ENCODE assay signal across 10 mouse cellular contexts in the genomic region with DNA sequence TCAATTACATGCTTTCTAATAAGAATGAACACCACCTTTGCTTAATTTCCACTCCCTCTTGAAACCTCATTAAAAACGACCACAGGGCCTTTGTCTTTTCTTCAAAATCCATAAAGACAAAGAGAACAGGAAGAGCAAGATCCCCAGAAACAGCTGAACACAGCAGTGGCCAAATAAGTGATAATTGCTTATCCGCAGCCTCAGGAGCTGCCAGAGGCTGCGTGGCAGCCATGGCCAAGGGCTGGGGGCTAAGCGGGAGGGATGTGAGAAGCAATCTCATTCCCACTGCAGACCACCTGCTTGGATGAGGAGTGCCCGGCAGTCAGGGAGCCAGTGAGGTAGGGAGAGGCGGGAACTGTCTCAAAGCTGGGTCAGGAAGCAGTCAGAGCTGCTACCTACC.
DNase-seq lines count a peak whose midpoint lies in the region; ATAC-seq lines count a peak whose summit lies in the region.
"Had no signal": no experiment of that assay in that cellular context is flagged by ENCODE, and none has a peak within 500 bp of the region (broad histone marks: within the 10 kb centered on the region; RNA-seq: fewer than 3 reads in every experiment).

No protein-coding gene starts in this region.

- H3K9ac ChIP-seq in heart, embryonic 14.5 days (ENCODE audit: low read length) = peak overlapping the region; percentile 22; the same call in 1 of the 2 replicates
- H3K9ac ChIP-seq in forebrain, embryonic 12.5 days = no peak overlapping the region
- H3K9ac ChIP-seq in midbrain, embryonic 12.5 days (replicated peaks) = no peak overlapping the region
- H3K9ac ChIP-seq: embryonic facial prominence, embryonic 15.5 days had no signal

- no peaks in the 10 kb centered on the region for H3K36me3 ChIP-seq in heart, embryonic 14.5 days (ENCODE audit: control insufficient read depth, insufficient read depth, low read length)
- peaks cover 22% of the 10 kb centered on the region; the same call in 1 of the 2 replicates for H3K36me3 ChIP-seq in forebrain, embryonic 12.5 days (replicated peaks)
- H3K36me3 ChIP-seq in midbrain, embryonic 12.5 days = no peaks in the 10 kb centered on the region
- H3K36me3 ChIP-seq: embryonic facial prominence, embryonic 15.5 days had no signal

- peaks cover 5% of the 10 kb centered on the region for H3K9me3 ChIP-seq in heart, embryonic 14.5 days (ENCODE audit: control insufficient read depth, low read length)
- peaks cover 12% of the 10 kb centered on the region for H3K9me3 ChIP-seq in forebrain, embryonic 12.5 days
- peaks cover 5% of the 10 kb centered on the region; the same call in 1 of the 2 replicates for H3K9me3 ChIP-seq in midbrain, embryonic 12.5 days

- no peak overlapping the region for H3K4me3 ChIP-seq in heart, embryonic 14.5 days (ENCODE audit: control insufficient read depth in 1 of 2, insufficient read depth in 1 of 2, low read depth in 1 of 2, low read length in 2 of 2)
- H3K4me3 ChIP-seq in forebrain, embryonic 12.5 days (replicated peaks) = no peak overlapping the region
- H3K4me3 ChIP-seq in midbrain, embryonic 12.5 days = no peak overlapping the region
- H3K4me3 ChIP-seq: embryonic facial prominence, embryonic 15.5 days had no signal

- WGBS in heart, embryonic 14.5 days = 23% methylated on average over 6 of the region's 6 CpGs
- 14% methylated on average over 6 of the region's 6 CpGs for WGBS in forebrain, embryonic 12.5 days
- WGBS in midbrain, embryonic 12.5 days = 25% methylated on average over 6 of the region's 6 CpGs

- H3K4me1 ChIP-seq in heart, embryonic 14.5 days (ENCODE audit: control insufficient read depth in 2 of 2, insufficient read depth in 2 of 2, low read length in 2 of 2) = peaks cover 12 to 14% of the 10 kb centered on the region in 2 experiments
- peaks cover 13% of the 10 kb centered on the region; the same call in 1 of the 2 replicates for H3K4me1 ChIP-seq in forebrain, embryonic 12.5 days
- peaks cover 8% of the 10 kb centered on the region for H3K4me1 ChIP-seq in midbrain, embryonic 12.5 days

- no peak for DNase-seq in heart, postnatal 14 days
- peak; percentile 47 for DNase-seq in R1 (ENCODE audit: low read depth, low spot score)
- no peak for DNase-seq in lung, postnatal 25 days (ENCODE audit: low spot score)
- DNase-seq in thymus, postnatal 4 days = no peak
- DNase-seq in lung, adult 18-20 months = no peak

- H3K27ac ChIP-seq in heart, embryonic 14.5 days (replicated peaks in 1 of 2; ENCODE audit: control insufficient read depth in 1 of 2, insufficient read depth in 1 of 2, low read depth in 2 of 2, low read length in 2 of 2) = no peak overlapping the region; a peak in 1 of 4 replicates
- peak overlapping the region; percentile 50; the same call in 1 of the 2 replicates for H3K27ac ChIP-seq in forebrain, embryonic 12.5 days
- H3K27ac ChIP-seq in midbrain, embryonic 12.5 days (replicated peaks) = peak overlapping the region; percentile 58; the same call in 1 of the 2 replicates
- H3K27ac ChIP-seq: embryonic facial prominence, embryonic 15.5 days had no signal

- ATAC-seq in heart, embryonic 14.5 days (ENCODE audit: insufficient number of reproducible peaks, insufficient read depth, low FRiP score, low read depth) = no peak
- peak; percentile 79 for ATAC-seq in forebrain, embryonic 12.5 days (ENCODE audit: low FRiP score)
- ATAC-seq in midbrain, embryonic 12.5 days (ENCODE audit: low FRiP score, low read depth) = peak; percentile 58

- H3K4me2 ChIP-seq in heart, embryonic 14.5 days (ENCODE audit: low read length) = peak overlapping the region; percentile 4; the same call in 1 of the 2 replicates
- peak overlapping the region; percentile 1; the same call in 1 of the 2 replicates for H3K4me2 ChIP-seq in forebrain, embryonic 12.5 days
- no peak overlapping the region for H3K4me2 ChIP-seq in midbrain, embryonic 12.5 days (replicated peaks)
- H3K4me2 ChIP-seq: embryonic facial prominence, embryonic 15.5 days had no signal

- H3K27me3 ChIP-seq in heart, embryonic 14.5 days (ENCODE audit: control insufficient read depth, insufficient read depth, low read length) = no peaks in the 10 kb centered on the region
- no peaks in the 10 kb centered on the region for H3K27me3 ChIP-seq in forebrain, embryonic 12.5 days
- H3K27me3 ChIP-seq in midbrain, embryonic 12.5 days = no peaks in the 10 kb centered on the region
- H3K27me3 ChIP-seq: CH12.LX; embryonic facial prominence, embryonic 15.5 days had no signal

- intact Hi-C loops in heart, postnatal 14 days (cut with DNase I) = loop anchor here (5.0 kb wide), 1 partner anchor 137 kb away; the partner anchor contains the start of gene Plcl2

Comparison
In these comparisons a context has a peak if more than half of its experiments do, and no peak if none do; other contexts are left out.
1. H3K27ac ChIP-seq: peak in forebrain, embryonic 12.5 days (single experiment) and midbrain, embryonic 12.5 days (single experiment); none in heart, embryonic 14.5 days (0 of 2).